Mouse (Mus musculus): ENCODE data around the gene Prpf4. TPM values are rescaled to one million over a fixed set of nuclear protein-coding genes. Genes with fewer than 3 reads are reported as not detected.

The Prpf4 gene
- polyA plus RNA-seq, 1 experiment: 0.44 TPM

DNA sequence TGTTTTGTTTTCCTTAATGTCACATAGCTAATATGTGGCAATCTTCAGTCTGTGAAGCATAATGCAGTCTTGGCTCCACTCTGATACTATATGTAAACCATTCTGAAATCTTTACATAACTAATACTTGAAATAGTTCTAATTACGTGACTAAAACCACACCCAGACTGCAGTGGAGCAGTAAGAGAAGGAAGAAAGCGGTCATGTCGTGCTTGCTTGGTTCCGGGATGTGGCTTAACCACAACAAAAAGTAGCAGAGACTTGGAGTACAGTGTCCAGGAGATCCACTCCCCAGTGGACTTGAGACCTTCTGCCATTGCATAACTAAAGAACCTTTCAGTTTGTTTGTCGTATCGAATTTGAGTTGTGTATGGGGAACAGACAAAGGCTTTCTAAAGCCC is 41.0 kb upstream of the Prpf4 start:
- H3K9me3 ChIP-seq: no peaks in the 10 kb centered on the region
- H3K4me3 ChIP-seq (replicated peaks): peak overlapping the region; percentile 34
- no peak for TF ChIP-seq GATA1 (IDR thresholded peaks at IDR 0.05; ENCODE audit: borderline replicate concordance, low read length)
- H3K4me1 ChIP-seq: peaks cover 75% of the 10 kb centered on the region
- H3K36me3 ChIP-seq (replicated peaks; ENCODE audit: low read length): peaks cover 3% of the 10 kb centered on the region
- H3K27me3 ChIP-seq (replicated peaks): no peaks in the 10 kb centered on the region

DNA sequence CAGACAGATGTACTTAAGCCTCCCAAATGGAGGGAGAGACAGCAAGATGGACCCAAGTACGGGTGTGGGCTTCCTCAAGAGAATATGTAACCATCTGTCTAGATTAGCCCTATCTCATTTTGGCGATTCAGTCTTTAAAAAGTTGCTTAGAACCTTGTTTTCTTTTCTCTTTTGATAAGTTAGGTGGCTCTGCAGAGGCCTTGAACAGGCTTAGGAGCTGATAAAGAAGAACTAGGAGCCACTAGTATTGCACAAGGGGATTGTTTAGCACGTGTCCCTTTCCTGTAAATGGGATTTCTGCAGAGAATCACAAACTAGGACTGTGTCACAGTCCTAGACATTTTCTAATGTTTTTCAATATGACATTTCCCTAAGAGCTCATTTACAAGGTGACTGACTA is 39.5 kb upstream of the Prpf4 start:
- H3K4me1 ChIP-seq: peaks cover 90% of the 10 kb centered on the region

DNA sequence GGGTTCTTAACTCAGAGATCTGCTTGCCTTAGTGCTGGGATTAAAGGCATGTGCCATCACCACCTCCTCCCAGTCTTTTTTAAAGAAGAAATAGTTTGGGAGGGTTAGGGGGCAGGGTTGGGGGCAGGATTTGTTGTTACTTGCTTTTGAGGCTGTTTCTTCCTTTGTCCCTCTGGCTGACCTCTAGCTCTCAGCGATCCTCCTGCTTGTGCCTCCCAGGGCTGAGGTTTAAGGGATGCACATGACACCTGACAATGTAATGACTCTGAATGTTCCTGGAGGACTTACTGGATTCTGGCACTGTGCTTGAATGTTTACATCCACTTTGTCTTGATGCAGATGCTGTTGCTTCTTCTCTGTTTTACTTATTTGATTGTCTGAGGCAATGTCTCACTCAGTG is 36.2 kb upstream of the Prpf4 start:
- Histone ChIP-seq H3K27me3 (replicated peaks) (no peaks in the 10 kb centered on the region), H3K4me1 (peaks cover 84% of the 10 kb centered on the region)

More for the DNA sequence above, 39.5 kb upstream of the Prpf4 start:
- Histone ChIP-seq H3K36me3 (replicated peaks; ENCODE audit: low read length) (peaks cover 5% of the 10 kb centered on the region), H3K4me3 (replicated peaks) (no peak overlapping the region), H3K9me3 (no peaks in the 10 kb centered on the region), H3K27me3 (replicated peaks) (no peaks in the 10 kb centered on the region)
- TF ChIP-seq FLI1 (IDR thresholded peaks at IDR 0.05; ENCODE audit: low read length) (no peak), GATA1 (IDR thresholded peaks at IDR 0.05; ENCODE audit: borderline replicate concordance, low read length) (no peak)

GRCm38 (mm10) chr4:62372818-62373520 is 35.6 kb upstream of the Prpf4 start:
- TF ChIP-seq GATA1 (IDR thresholded peaks at IDR 0.05; ENCODE audit: borderline replicate concordance, low read length) (no peak), FLI1 (IDR thresholded peaks at IDR 0.05; ENCODE audit: low read length) (no peak)
- Histone ChIP-seq H3K4me3 (replicated peaks) (no peak overlapping the region), H3K9me3 (no peaks in the 10 kb centered on the region), H3K4me1 (peaks cover 79% of the 10 kb centered on the region), H3K36me3 (replicated peaks; ENCODE audit: low read length) (peaks cover 2% of the 10 kb centered on the region), H3K27me3 (replicated peaks) (no peaks in the 10 kb centered on the region)

More for the DNA sequence above, 36.2 kb upstream of the Prpf4 start:
- no peak for TF ChIP-seq FLI1 (IDR thresholded peaks at IDR 0.05; ENCODE audit: low read length)
- TF ChIP-seq GATA1 (IDR thresholded peaks at IDR 0.05; ENCODE audit: borderline replicate concordance, low read length): no peak
- Histone ChIP-seq H3K9me3 (no peaks in the 10 kb centered on the region), H3K4me3 (replicated peaks) (no peak overlapping the region), H3K36me3 (replicated peaks; ENCODE audit: low read length) (peaks cover 2% of the 10 kb centered on the region)

- TF ChIP-seq GATA1 (IDR thresholded peaks at IDR 0.05; ENCODE audit: borderline replicate concordance, low read length): no peak
- TF ChIP-seq FLI1 (IDR thresholded peaks at IDR 0.05; ENCODE audit: low read length): no peak
- Histone ChIP-seq H3K4me3 (replicated peaks) (no peak overlapping the region), H3K4me1 (peaks cover 75% of the 10 kb centered on the region), H3K36me3 (replicated peaks; ENCODE audit: low read length) (peaks cover 2% of the 10 kb centered on the region), H3K27me3 (replicated peaks) (no peaks in the 10 kb centered on the region), H3K9me3 (no peaks in the 10 kb centered on the region)
Observed at GRCm38 (mm10) chr4:62373668-62374067, 34.9 kb upstream of the Prpf4 start.

DNA sequence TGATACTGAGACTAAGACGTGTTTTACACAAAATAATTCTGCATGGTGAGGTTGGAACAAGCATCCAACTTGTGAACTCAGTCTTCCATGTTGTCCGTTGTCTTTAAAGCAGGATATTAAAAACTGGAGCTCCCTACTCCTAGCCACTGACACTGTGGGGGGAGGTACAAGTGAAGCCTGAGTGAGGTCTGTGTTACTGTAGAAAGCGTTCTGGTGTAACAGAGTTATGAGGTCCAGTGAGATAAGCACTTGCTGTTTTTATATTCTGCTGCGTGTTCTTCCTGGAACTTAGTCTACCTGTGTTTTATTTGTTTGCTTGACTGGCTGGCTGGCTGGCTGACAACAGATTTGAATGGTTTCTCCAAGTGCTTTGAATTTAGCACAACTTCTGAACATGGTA is 34.3 kb upstream of the Prpf4 start:
- Histone ChIP-seq H3K4me1 (peaks cover 70% of the 10 kb centered on the region), H3K36me3 (replicated peaks; ENCODE audit: low read length) (peaks cover 6% of the 10 kb centered on the region)
- TF ChIP-seq FLI1 (IDR thresholded peaks at IDR 0.05; ENCODE audit: low read length): no peak
- TF ChIP-seq GATA1 (IDR thresholded peaks at IDR 0.05; ENCODE audit: borderline replicate concordance, low read length): no peak

GRCm38 (mm10) chr4:62376123-62376522 is 32.5 kb upstream of the Prpf4 start:
- Histone ChIP-seq H3K4me3 (replicated peaks) (no peak overlapping the region), H3K9me3 (no peaks in the 10 kb centered on the region), H3K27me3 (replicated peaks) (no peaks in the 10 kb centered on the region), H3K4me1 (peaks cover 59% of the 10 kb centered on the region), H3K36me3 (replicated peaks; ENCODE audit: low read length) (peaks cover 8% of the 10 kb centered on the region)
- TF ChIP-seq FLI1 (IDR thresholded peaks at IDR 0.05; ENCODE audit: low read length) (no peak), GATA1 (IDR thresholded peaks at IDR 0.05; ENCODE audit: borderline replicate concordance, low read length) (no peak)

More for the DNA sequence above, 34.3 kb upstream of the Prpf4 start:
- Histone ChIP-seq H3K27me3 (replicated peaks) (no peaks in the 10 kb centered on the region), H3K9me3 (no peaks in the 10 kb centered on the region), H3K4me3 (replicated peaks) (no peak overlapping the region)

DNA sequence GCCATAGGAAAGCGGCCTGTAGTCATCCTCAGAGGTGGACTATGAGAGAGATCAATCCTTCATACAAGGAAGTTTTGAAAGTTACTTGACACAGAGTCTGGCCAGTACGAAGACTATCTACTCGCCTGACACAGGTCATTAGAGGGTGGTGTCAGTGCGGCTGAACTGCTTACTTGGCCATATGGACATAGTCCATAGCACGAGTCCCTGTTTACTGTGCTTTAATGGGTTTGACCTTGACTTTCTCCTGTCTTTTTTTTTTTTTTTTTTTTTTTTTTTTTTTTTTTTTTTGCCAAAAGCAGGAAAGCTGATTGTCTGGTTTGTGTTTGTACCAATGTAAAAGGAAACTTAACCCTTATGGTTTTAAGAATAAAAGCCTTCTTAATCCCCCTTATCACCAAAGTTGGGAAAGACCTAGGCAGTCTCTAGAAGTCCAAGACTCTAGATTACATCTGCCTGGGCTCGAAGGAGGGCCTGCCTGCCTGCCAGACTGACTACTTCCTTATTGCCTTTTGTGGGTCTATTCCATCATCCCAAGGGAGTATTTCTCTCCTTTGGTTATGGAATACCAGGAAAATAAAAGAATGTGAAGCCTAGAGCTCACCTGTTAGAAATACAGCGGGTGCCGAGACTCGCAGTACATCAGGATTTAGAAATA is 28.7 kb upstream of the Prpf4 start:
- Histone ChIP-seq H3K27me3 (replicated peaks) (no peaks in the 10 kb centered on the region), H3K4me1 (peaks cover 27% of the 10 kb centered on the region), H3K4me3 (replicated peaks) (no peak overlapping the region), H3K36me3 (replicated peaks; ENCODE audit: low read length) (peaks cover 24% of the 10 kb centered on the region), H3K9me3 (no peaks in the 10 kb centered on the region)
- no peak for TF ChIP-seq GATA1 (IDR thresholded peaks at IDR 0.05; ENCODE audit: borderline replicate concordance, low read length)
- no peak for TF ChIP-seq FLI1 (IDR thresholded peaks at IDR 0.05; ENCODE audit: low read length)

GRCm38 (mm10) chr4:62383207-62383606 is 25.4 kb upstream of the Prpf4 start:
- Histone ChIP-seq H3K4me1 (peaks cover 18% of the 10 kb centered on the region), H3K36me3 (replicated peaks; ENCODE audit: low read length) (peaks cover 55% of the 10 kb centered on the region), H3K9me3 (no peaks in the 10 kb centered on the region), H3K4me3 (replicated peaks) (no peak overlapping the region), H3K27me3 (replicated peaks) (no peaks in the 10 kb centered on the region)
- TF ChIP-seq FLI1 (IDR thresholded peaks at IDR 0.05; ENCODE audit: low read length): no peak
- TF ChIP-seq GATA1 (IDR thresholded peaks at IDR 0.05; ENCODE audit: borderline replicate concordance, low read length): no peak

GRCm38 (mm10) chr4:62383752-62384151 is 24.8 kb upstream of the Prpf4 start:
- no peaks in the 10 kb centered on the region for H3K27me3 ChIP-seq (replicated peaks)
- H3K36me3 ChIP-seq (replicated peaks; ENCODE audit: low read length): peaks cover 60% of the 10 kb centered on the region
- TF ChIP-seq GATA1 (IDR thresholded peaks at IDR 0.05; ENCODE audit: borderline replicate concordance, low read length): no peak
- no peak for TF ChIP-seq FLI1 (IDR thresholded peaks at IDR 0.05; ENCODE audit: low read length)
- H3K9me3 ChIP-seq: no peaks in the 10 kb centered on the region
- H3K4me3 ChIP-seq (replicated peaks): peak overlapping the region; percentile 6
- H3K4me1 ChIP-seq: peaks cover 14% of the 10 kb centered on the region

Measured in megakaryocyte, embryonic 14.5 days (primary cell).